Mouse (Mus musculus) hindbrain, embryonic 15.5 days (tissue): ENCODE data around the gene Crybb1. TPM values are rescaled to one million over a fixed set of nuclear protein-coding genes. Genes with fewer than 3 reads are reported as not detected.

ENCODE experiments used
- ATAC-seq: fragments of 200-750 bp; cut with Nextera tagmentation; 2 replicates; pipeline ENCODE4 v1.8.0; 2017; ENCODE audit warnings: low read depth, moderate number of reproducible peaks, moderate TSS enrichment; ENCODE audit not compliant: low FRiP score
- H3K27ac ChIP-seq: fragments of 300-500 bp; sonication (generic); replicated peaks from 2 replicates; pipeline ENCODE4 v1.5.1; 2015; ENCODE audit warnings: mild to moderate bottlenecking, inconsistent platforms
- H3K27me3 ChIP-seq: fragments of 300-500 bp; sonication (generic); 2 replicates; pipeline ENCODE4 v1.6.1; 2015; ENCODE audit warnings: control low read depth, inconsistent platforms
- H3K36me3 ChIP-seq: fragments of 300-500 bp; sonication (generic); 2 replicates; pipeline ENCODE4 v1.6.1; 2015; ENCODE audit warnings: control low read depth, inconsistent platforms
- H3K4me1 ChIP-seq: fragments of 300-500 bp; sonication (generic); replicated peaks from 2 replicates; pipeline ENCODE4 v1.6.1; 2015; ENCODE audit warnings: control low read depth, inconsistent platforms
- H3K4me2 ChIP-seq: fragments of 300-500 bp; sonication (generic); 2 replicates; pipeline ENCODE4 v1.6.1; 2015; ENCODE audit warnings: moderate library complexity, mild to moderate bottlenecking, inconsistent platforms
- H3K4me3 ChIP-seq: fragments of 300-500 bp; sonication (generic); 2 replicates; pipeline ENCODE4 v1.5.1; 2015; ENCODE audit warnings: mild to moderate bottlenecking, inconsistent platforms
- H3K9ac ChIP-seq: fragments of 300-500 bp; sonication (generic); 2 replicates; pipeline ENCODE4 v1.6.1; 2015; ENCODE audit warnings: inconsistent platforms
- H3K9me3 ChIP-seq: fragments of 300-500 bp; sonication (generic); 2 replicates; pipeline ENCODE4 v1.6.1; 2016; ENCODE audit warnings: control low read depth, inconsistent platforms
- WGBS: fragments of 180-500 bp; shearing (Covaris S2); methylation state at CpG from one replicate; pipeline ENCODE4 v1.1.7; 2015; 5-methylcytosine and 5-hydroxymethylcytosine counted together
- polyA plus RNA-seq: library from polyadenylated mRNA; unstranded; fragments of >200 nt; fragmentation: Nextera tagmentation; extraction: Ambion mirVana; gene quantifications from 2 replicates; pipeline ENCODE4 v1.2.1, GENCODE M21; 2015

Crybb1 gene
- polyA plus RNA-seq, 1 experiment from 2014 or later, result 5.3 TPM

- Histone ChIP-seq H3K4me3 (no peak overlapping the region), H3K4me2 (no peak overlapping the region), H3K27ac (no peak overlapping the region), H3K9ac (no peak overlapping the region), H3K9me3 (no peaks in the 10 kb centered on the region), H3K27me3 (no peaks in the 10 kb centered on the region), H3K4me1 (peaks cover 10% of the 10 kb centered on the region; the same call in 1 of the 2 replicates), H3K36me3 (no peaks in the 10 kb centered on the region)
- WGBS, result 87% methylated on average over 4 of the region's 4 CpGs
- no peak for ATAC-seq
These were observed 46.1 kb downstream of the Crybb1 start for GRCm38 (mm10) chr5:112301694-112302093.

DNA sequence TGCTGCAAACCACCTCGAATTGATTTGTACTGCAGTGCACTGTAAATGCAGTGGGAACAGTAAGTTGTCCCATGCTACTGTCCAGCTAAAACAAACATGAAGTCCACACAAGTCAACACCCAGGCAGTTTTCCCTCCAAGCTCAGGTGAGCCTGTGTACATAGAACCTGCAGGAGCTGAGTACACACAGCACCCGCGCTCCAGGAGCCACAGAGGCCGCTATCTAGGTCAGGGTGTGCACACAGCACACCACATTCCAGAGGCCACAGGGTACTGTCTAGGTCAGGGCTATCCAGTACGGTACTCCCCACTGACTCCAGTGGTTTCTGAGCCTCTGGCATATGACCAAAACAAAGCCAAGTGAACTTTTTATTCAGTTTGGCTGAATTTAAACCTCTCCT is 46.7 kb downstream of the Crybb1 start:
- no peak overlapping the region for H3K9ac ChIP-seq
- H3K9me3 ChIP-seq, result no peaks in the 10 kb centered on the region
- H3K4me2 ChIP-seq, result no peak overlapping the region
- H3K27ac ChIP-seq, result no peak overlapping the region
- no peaks in the 10 kb centered on the region for H3K36me3 ChIP-seq
- 0 out of 2 replicates have a peak, but pooled peaks cover 3% of the 10 kb centered on the region for H3K4me1 ChIP-seq
- no peaks in the 10 kb centered on the region for H3K27me3 ChIP-seq
- H3K4me3 ChIP-seq, result no peak overlapping the region
- 92% methylated on average over 5 of the region's 5 CpGs for WGBS
- ATAC-seq, result no peak

GRCm38 (mm10) chr5:112305842-112306241 is 50.2 kb downstream of the Crybb1 start:
- 0 out of 2 replicates have a peak, but pooled peaks cover 3% of the 10 kb centered on the region for H3K4me1 ChIP-seq
- no peak overlapping the region for H3K9ac ChIP-seq
- H3K36me3 ChIP-seq, result peaks cover 18% of the 10 kb centered on the region; the same call in 1 of the 2 replicates
- H3K27ac ChIP-seq, result no peak overlapping the region
- H3K4me3 ChIP-seq, result no peak overlapping the region
- 65% methylated on average over 5 of the region's 5 CpGs for WGBS
- no peak overlapping the region for H3K4me2 ChIP-seq
- no peaks in the 10 kb centered on the region for H3K27me3 ChIP-seq
- no peaks in the 10 kb centered on the region for H3K9me3 ChIP-seq
- no peak for ATAC-seq

DNA sequence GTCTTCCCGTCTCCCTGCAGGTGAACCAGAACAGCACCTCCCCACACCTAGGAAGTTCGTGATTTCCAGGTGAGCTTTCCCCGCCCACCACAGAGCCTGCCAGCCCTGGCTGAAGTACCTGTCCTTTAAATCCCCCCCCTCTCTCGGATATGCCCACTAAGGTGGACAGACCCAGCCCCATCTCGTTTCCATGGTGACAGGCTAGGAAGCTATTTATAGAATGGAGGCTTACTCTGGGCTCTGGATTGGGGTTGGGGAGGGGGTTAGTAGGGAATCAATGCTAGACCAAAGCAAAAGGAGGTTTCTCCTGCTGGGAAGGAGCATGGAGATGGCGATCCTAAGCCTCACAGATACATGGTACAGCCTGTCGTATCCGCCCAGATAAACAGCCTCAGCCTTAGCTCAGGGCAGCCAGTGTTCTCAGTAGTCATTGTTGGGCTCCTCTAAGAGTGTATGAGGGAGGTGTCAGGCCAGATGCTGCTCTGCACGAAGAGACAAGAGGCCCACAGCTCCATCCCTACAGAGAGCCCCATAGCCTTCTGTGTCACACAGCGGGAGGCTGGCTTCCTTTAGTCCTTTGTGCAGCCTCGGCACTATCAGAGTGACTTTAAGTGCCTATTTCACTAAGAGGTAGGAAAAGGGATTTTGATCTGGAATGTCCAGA is 57.7 kb downstream of the Crybb1 start:
- WGBS, result 63% methylated on average over 11 of the region's 11 CpGs
- H3K9me3 ChIP-seq, result no peaks in the 10 kb centered on the region
- H3K27me3 ChIP-seq, result no peaks in the 10 kb centered on the region
- peaks cover 20% of the 10 kb centered on the region for H3K36me3 ChIP-seq
- H3K4me2 ChIP-seq, result no peak overlapping the region
- peak; percentile 54; the same call in 1 of the 2 replicates for ATAC-seq
- H3K4me3 ChIP-seq, result no peak overlapping the region
- 0 out of 2 replicates have a peak overlapping the region, but pooled peaks have one; percentile 22 for H3K9ac ChIP-seq
- no peaks in the 10 kb centered on the region for H3K4me1 ChIP-seq
- H3K27ac ChIP-seq, result no peak overlapping the region

DNA sequence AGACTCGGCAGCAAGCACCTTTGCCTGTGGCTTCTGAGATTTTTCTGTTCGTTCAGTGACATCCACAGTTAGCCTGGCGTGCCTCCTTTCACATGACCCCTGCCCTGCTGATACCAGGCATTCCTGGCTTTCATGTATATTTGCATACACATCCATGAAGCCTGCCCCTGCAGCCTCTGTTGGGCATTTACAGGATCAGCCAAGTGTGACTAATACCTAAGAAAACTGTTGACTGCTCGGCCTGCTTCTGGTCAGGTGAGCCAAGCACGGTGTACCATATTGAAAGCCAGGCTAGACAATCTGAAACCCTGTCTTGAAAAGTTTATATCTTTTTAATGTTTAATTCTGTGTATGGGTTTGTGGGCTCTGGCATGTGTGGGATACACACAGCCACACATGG is 60.9 kb downstream of the Crybb1 start:
- H3K4me1 ChIP-seq, result no peaks in the 10 kb centered on the region

DNA sequence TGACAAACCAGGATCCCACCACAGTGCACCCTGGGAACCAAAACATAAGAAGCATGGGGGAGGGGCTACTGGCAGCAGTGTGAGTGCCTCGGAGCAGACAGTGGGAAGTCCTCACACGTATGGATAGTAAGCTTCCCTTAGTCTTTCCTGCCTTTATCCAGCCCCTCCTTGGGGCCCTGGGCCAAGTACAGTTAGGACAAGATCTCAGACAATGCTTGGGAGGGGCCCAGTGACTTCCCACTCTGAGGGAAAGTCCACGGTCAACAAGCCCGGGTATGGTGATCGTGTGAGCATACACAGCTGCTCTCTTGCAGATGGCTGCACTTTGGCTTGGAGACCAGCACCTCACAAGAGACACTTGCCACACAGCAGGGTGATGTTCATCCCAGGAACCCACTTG is 61.7 kb downstream of the Crybb1 start:
- H3K4me2 ChIP-seq, result no peak overlapping the region
- no peaks in the 10 kb centered on the region for H3K9me3 ChIP-seq
- H3K27me3 ChIP-seq, result no peaks in the 10 kb centered on the region
- H3K9ac ChIP-seq, result no peak overlapping the region
- H3K4me3 ChIP-seq, result no peak overlapping the region
- no peak overlapping the region for H3K27ac ChIP-seq
- no peaks in the 10 kb centered on the region for H3K4me1 ChIP-seq
- ATAC-seq, result no peak
- 58% methylated on average over 5 of the region's 5 CpGs for WGBS
- H3K36me3 ChIP-seq, result peaks cover 7% of the 10 kb centered on the region; the same call in 1 of the 2 replicates

More for the DNA sequence above, 60.9 kb downstream of the Crybb1 start:
- H3K4me3 ChIP-seq, result no peak overlapping the region
- no peaks in the 10 kb centered on the region for H3K27me3 ChIP-seq
- 77% methylated on average over 5 of the region's 5 CpGs for WGBS
- no peak for ATAC-seq
- H3K27ac ChIP-seq, result no peak overlapping the region
- peaks cover 7% of the 10 kb centered on the region; the same call in 1 of the 2 replicates for H3K36me3 ChIP-seq
- H3K9me3 ChIP-seq, result no peaks in the 10 kb centered on the region
- no peak overlapping the region for H3K9ac ChIP-seq
- H3K4me2 ChIP-seq, result no peak overlapping the region

Other genes with a start within 250 kb of the Crybb1 start
- gene Cryba4, start 3.3 kb upstream of the Crybb1 start, polyA plus RNA-seq, result 1.4 and 1.5 TPM in 2 replicates
- gene Tpst2, start 20.9 kb downstream of the Crybb1 start, polyA plus RNA-seq, result 28.5 and 31.8 TPM in 2 replicates
- 30.9 and 31.0 TPM in 2 replicates for gene Tfip11, start 70.5 kb downstream of the Crybb1 start, polyA plus RNA-seq
- gene Srrd, start 87.2 kb downstream of the Crybb1 start, polyA plus RNA-seq, result 57.6 and 58.9 TPM in 2 replicates
- gene Hps4, start 87.3 kb downstream of the Crybb1 start, polyA plus RNA-seq, result 42.0 and 42.7 TPM in 2 replicates
- 0.10 and 0.25 TPM in 2 replicates for gene Gm6583, start 100.2 kb downstream of the Crybb1 start, polyA plus RNA-seq
- gene Asphd2, start 139.1 kb downstream of the Crybb1 start, polyA plus RNA-seq, result 104 and 106 TPM in 2 replicates
- 0.63 and 1.0 TPM in 2 replicates for gene Gm6588, start 193.6 kb downstream of the Crybb1 start, polyA plus RNA-seq